Mouse (Mus musculus) forebrain, embryonic 13.5 days (tissue): Measurements from ENCODE around the gene Eipr1. TPM values are rescaled to one million over a fixed set of nuclear protein-coding genes. Genes with fewer than 3 reads are reported as not detected.

Experiments
- ATAC-seq: fragments of 200-750 bp; cut with Nextera tagmentation; 2 replicates; pipeline ENCODE4 v1.8.0; 2017
- H3K27ac ChIP-seq: fragments of 300-500 bp; sonication (generic); 2 replicates; pipeline ENCODE4 v1.5.1; 2015; ENCODE audit warnings: inconsistent platforms, mild to moderate bottlenecking, moderate library complexity
- H3K27me3 ChIP-seq: fragments of 300-500 bp; sonication (generic); 2 replicates; pipeline ENCODE4 v1.6.1; 2015; ENCODE audit warnings: mild to moderate bottlenecking, inconsistent platforms
- H3K36me3 ChIP-seq: fragments of 300-500 bp; sonication (generic); 2 replicates; pipeline ENCODE4 v1.6.1; 2015; ENCODE audit warnings: mild to moderate bottlenecking, inconsistent platforms; ENCODE audit not compliant: poor library complexity, severe bottlenecking
- H3K4me1 ChIP-seq: fragments of 300-500 bp; sonication (generic); 2 replicates; pipeline ENCODE4 v1.6.1; 2015; ENCODE audit warnings: inconsistent platforms
- H3K4me2 ChIP-seq: fragments of 300-500 bp; sonication (generic); 2 replicates; pipeline ENCODE4 v1.6.1; 2015; ENCODE audit warnings: inconsistent platforms, mild to moderate bottlenecking, moderate library complexity
- H3K4me3 ChIP-seq: fragments of 300-500 bp; sonication (generic); 2 replicates; pipeline ENCODE4 v1.5.1; 2015; ENCODE audit warnings: mild to moderate bottlenecking, inconsistent platforms
- H3K9ac ChIP-seq: fragments of 300-500 bp; sonication (generic); 2 replicates; pipeline ENCODE4 v1.6.1; 2015; ENCODE audit warnings: mild to moderate bottlenecking, inconsistent platforms
- H3K9me3 ChIP-seq: fragments of 300-500 bp; sonication (generic); replicated peaks from 2 replicates; pipeline ENCODE4 v1.6.1; 2016; ENCODE audit warnings: inconsistent platforms
- WGBS: fragments of 180-500 bp; shearing (Covaris S2); methylation state at CpG from one replicate; pipeline ENCODE4 v1.1.7; 2015; 5-methylcytosine and 5-hydroxymethylcytosine counted together
- polyA plus RNA-seq: library from polyadenylated mRNA; unstranded; fragments of >200 nt; fragmentation: Nextera tagmentation; extraction: Ambion mirVana; gene quantifications from 2 replicates; pipeline ENCODE4 v1.2.1, GENCODE M21; 2015

Gene Eipr1
- polyA plus RNA-seq, 1 experiment from 2014 or later = 56.6 TPM

GRCm38 (mm10) chr12:28834266-28834665 lies 82.7 kb downstream of the Eipr1 start:
- no peak for ATAC-seq
- Histone ChIP-seq H3K4me2 (no peak overlapping the region), H3K9me3 (no peaks in the 10 kb centered on the region), H3K9ac (no peak overlapping the region), H3K4me1 (no peaks in the 10 kb centered on the region), H3K4me3 (no peak overlapping the region), H3K27me3 (no peaks in the 10 kb centered on the region), H3K36me3 (no peaks in the 10 kb centered on the region), H3K27ac (no peak overlapping the region)
- 84% methylated on average over 6 of the region's 6 CpGs for WGBS

- WGBS = 92% methylated on average over 3 of the region's 3 CpGs
- H3K27me3 ChIP-seq = no peaks in the 10 kb centered on the region
Measured at GRCm38 (mm10) chr12:28835683-28836082, 84.1 kb downstream of the Eipr1 start.

GRCm38 (mm10) chr12:28838268-28838667 lies 86.7 kb downstream of the Eipr1 start:
- Histone ChIP-seq H3K9ac (no peak overlapping the region), H3K27ac (no peak overlapping the region)
- no peak for ATAC-seq

More at GRCm38 (mm10) chr12:28835683-28836082, 84.1 kb downstream of the Eipr1 start:
- H3K36me3 ChIP-seq = no peaks in the 10 kb centered on the region
- no peak overlapping the region for H3K27ac ChIP-seq
- H3K9me3 ChIP-seq = no peaks in the 10 kb centered on the region
- no peak overlapping the region for H3K9ac ChIP-seq
- H3K4me3 ChIP-seq = no peak overlapping the region
- ATAC-seq = no peak
- H3K4me1 ChIP-seq = no peaks in the 10 kb centered on the region
- H3K4me2 ChIP-seq = no peak overlapping the region

GRCm38 (mm10) chr12:28838971-28839370 lies 87.4 kb downstream of the Eipr1 start:
- no peak for ATAC-seq
- H3K9me3 ChIP-seq = no peaks in the 10 kb centered on the region
- H3K27me3 ChIP-seq = no peaks in the 10 kb centered on the region
- no peak overlapping the region for H3K4me2 ChIP-seq
- H3K9ac ChIP-seq = no peak overlapping the region
- no peaks in the 10 kb centered on the region for H3K36me3 ChIP-seq
- H3K4me1 ChIP-seq = no peaks in the 10 kb centered on the region
- 85% methylated on average over 7 of the region's 7 CpGs for WGBS
- no peak overlapping the region for H3K27ac ChIP-seq
- H3K4me3 ChIP-seq = no peak overlapping the region

More at GRCm38 (mm10) chr12:28838268-28838667, 86.7 kb downstream of the Eipr1 start:
- 89% methylated on average over 4 of the region's 4 CpGs for WGBS
- no peaks in the 10 kb centered on the region for H3K36me3 ChIP-seq
- no peak overlapping the region for H3K4me3 ChIP-seq
- no peaks in the 10 kb centered on the region for H3K27me3 ChIP-seq
- no peaks in the 10 kb centered on the region for H3K9me3 ChIP-seq
- H3K4me2 ChIP-seq = no peak overlapping the region
- H3K4me1 ChIP-seq = no peaks in the 10 kb centered on the region

GRCm38 (mm10) chr12:28841179-28841698 lies 89.6 kb downstream of the Eipr1 start:
- Histone ChIP-seq H3K36me3 (no peaks in the 10 kb centered on the region), H3K4me3 (no peak overlapping the region), H3K4me1 (no peaks in the 10 kb centered on the region), H3K27ac (no peak overlapping the region), H3K27me3 (no peaks in the 10 kb centered on the region), H3K9me3 (no peaks in the 10 kb centered on the region), H3K9ac (no peak overlapping the region), H3K4me2 (no peak overlapping the region)
- no peak for ATAC-seq
- 83% methylated on average over 5 of the region's 5 CpGs for WGBS

- no peaks in the 10 kb centered on the region for H3K27me3 ChIP-seq
- H3K27ac ChIP-seq = no peak overlapping the region
- WGBS = 95% methylated on average over 8 of the region's 8 CpGs
- H3K9ac ChIP-seq = no peak overlapping the region
- no peak for ATAC-seq
- H3K36me3 ChIP-seq = no peaks in the 10 kb centered on the region
- no peak overlapping the region for H3K4me2 ChIP-seq
- no peaks in the 10 kb centered on the region for H3K9me3 ChIP-seq
- no peak overlapping the region for H3K4me3 ChIP-seq
- H3K4me1 ChIP-seq = peaks cover 4% of the 10 kb centered on the region; the same call in 1 of the 2 replicates
Measured at GRCm38 (mm10) chr12:28845811-28846210, 94.2 kb downstream of the Eipr1 start.

GRCm38 (mm10) chr12:28847401-28847800 lies 95.8 kb downstream of the Eipr1 start:
- H3K4me3 ChIP-seq = no peak overlapping the region
- H3K36me3 ChIP-seq = no peaks in the 10 kb centered on the region
- H3K27me3 ChIP-seq = no peaks in the 10 kb centered on the region
- H3K4me1 ChIP-seq = peaks cover 4% of the 10 kb centered on the region; the same call in 1 of the 2 replicates
- no peak for ATAC-seq
- H3K27ac ChIP-seq = no peak overlapping the region
- no peak overlapping the region for H3K9ac ChIP-seq
- no peak overlapping the region for H3K4me2 ChIP-seq
- H3K9me3 ChIP-seq = no peaks in the 10 kb centered on the region
- 86% methylated on average over 6 of the region's 6 CpGs for WGBS

GRCm38 (mm10) chr12:28848726-28849612 lies 97.4 kb downstream of the Eipr1 start:
- 79% methylated on average over 18 of the region's 18 CpGs for WGBS
- Histone ChIP-seq H3K27me3 (no peaks in the 10 kb centered on the region), H3K4me1 (peaks cover 4% of the 10 kb centered on the region; the same call in 1 of the 2 replicates), H3K4me2 (no peak overlapping the region), H3K27ac (peak overlapping the region; percentile 70), H3K9me3 (no peaks in the 10 kb centered on the region), H3K9ac (no peak overlapping the region), H3K4me3 (no peak overlapping the region), H3K36me3 (no peaks in the 10 kb centered on the region)
- peak; percentile 38; the same call in 1 of the 2 replicates for ATAC-seq

- Histone ChIP-seq H3K36me3 (no peaks in the 10 kb centered on the region), H3K27ac (peak overlapping the region; percentile 93), H3K9ac (peak overlapping the region; percentile 52; the same call in 1 of the 2 replicates), H3K27me3 (no peaks in the 10 kb centered on the region), H3K4me1 (peaks cover 40% of the 10 kb centered on the region), H3K4me2 (no peak overlapping the region), H3K9me3 (no peaks in the 10 kb centered on the region), H3K4me3 (no peak overlapping the region)
- 40% methylated on average over 11 of the region's 11 CpGs for WGBS
- ATAC-seq = peak; percentile 84
Measured at GRCm38 (mm10) chr12:28859495-28860263, 108.1 kb downstream of the Eipr1 start.

- Histone ChIP-seq H3K27ac (peak overlapping the region; percentile 93), H3K9ac (peak overlapping the region; percentile 52; the same call in 1 of the 2 replicates), H3K4me1 (peaks cover 42% of the 10 kb centered on the region), H3K27me3 (no peaks in the 10 kb centered on the region), H3K4me3 (no peak overlapping the region), H3K4me2 (no peak overlapping the region), H3K36me3 (no peaks in the 10 kb centered on the region), H3K9me3 (no peaks in the 10 kb centered on the region)
- peak; percentile 48 for ATAC-seq
- 11% methylated on average over 5 of the region's 5 CpGs for WGBS
Measured at GRCm38 (mm10) chr12:28860264-28860560, 108.6 kb downstream of the Eipr1 start.

- H3K9me3 ChIP-seq = no peaks in the 10 kb centered on the region
- H3K4me2 ChIP-seq = no peak overlapping the region
- H3K27ac ChIP-seq = peak overlapping the region; percentile 77
- 60% methylated on average over 12 of the region's 12 CpGs for WGBS
- ATAC-seq = peak; percentile 27
- H3K27me3 ChIP-seq = no peaks in the 10 kb centered on the region
- no peak overlapping the region for H3K4me3 ChIP-seq
- peaks cover 55% of the 10 kb centered on the region for H3K4me1 ChIP-seq
- H3K36me3 ChIP-seq = peaks cover 5% of the 10 kb centered on the region; the same call in 1 of the 2 replicates
- H3K9ac ChIP-seq = no peak overlapping the region
Measured at GRCm38 (mm10) chr12:28863260-28863659, 111.7 kb downstream of the Eipr1 start.

- Histone ChIP-seq H3K9me3 (no peaks in the 10 kb centered on the region), H3K36me3 (peaks cover 9% of the 10 kb centered on the region; the same call in 1 of the 2 replicates), H3K4me2 (no peak overlapping the region), H3K27ac (peak overlapping the region; percentile 72), H3K27me3 (no peaks in the 10 kb centered on the region), H3K4me3 (no peak overlapping the region), H3K4me1 (peaks cover 40% of the 10 kb centered on the region), H3K9ac (no peak overlapping the region; the same call in 1 of the 2 replicates)
- WGBS = 58% methylated on average over 1 of the region's 1 CpGs
- ATAC-seq = no peak
Measured at GRCm38 (mm10) chr12:28866121-28866520, 114.5 kb downstream of the Eipr1 start.
